Mouse (Mus musculus): Measurements from ENCODE around the gene Dzip1l.

Gene Dzip1l

DNA sequence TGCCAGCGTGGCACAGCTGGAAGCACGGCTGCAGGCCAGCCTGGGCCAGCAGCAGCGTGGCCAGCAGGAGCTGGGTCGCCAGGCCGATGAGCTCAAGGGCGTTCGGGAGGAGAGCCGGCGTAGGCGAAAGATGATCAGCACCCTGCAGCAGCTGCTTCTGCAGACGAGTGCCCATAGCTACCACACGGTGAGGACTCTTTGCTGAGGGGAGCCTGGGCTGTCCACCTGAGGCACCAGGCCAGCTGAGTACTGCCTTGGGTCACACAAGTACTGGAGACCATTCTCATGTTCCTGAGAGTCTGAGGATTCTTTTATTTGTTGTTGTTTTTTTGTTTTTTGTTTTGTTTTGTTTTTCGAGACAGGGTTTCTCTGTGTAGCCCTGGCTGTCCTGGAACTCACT is 8.4 kb downstream of the Dzip1l start:
- in situ Hi-C loops (cut with MboI; ENCODE audit: low pct_unique_long_range_greater_than_20kb in 1 of 2, low sequenced_read_pairs in 2 of 2, unreplicated experiment in 1 of 2): no loop called here

- in situ Hi-C loops (cut with MboI; ENCODE audit: low pct_unique_long_range_greater_than_20kb in 1 of 2, low sequenced_read_pairs in 2 of 2, unreplicated experiment in 1 of 2): no loop called here
Measured at GRCm38 (mm10) chr9:99639957-99640356, 10.7 kb downstream of the Dzip1l start.

- in situ Hi-C loops (cut with MboI; ENCODE audit: low pct_unique_long_range_greater_than_20kb in 1 of 2, low sequenced_read_pairs in 2 of 2, unreplicated experiment in 1 of 2): no loop called here
Measured at GRCm38 (mm10) chr9:99645416-99645815, 16.1 kb downstream of the Dzip1l start.

DNA sequence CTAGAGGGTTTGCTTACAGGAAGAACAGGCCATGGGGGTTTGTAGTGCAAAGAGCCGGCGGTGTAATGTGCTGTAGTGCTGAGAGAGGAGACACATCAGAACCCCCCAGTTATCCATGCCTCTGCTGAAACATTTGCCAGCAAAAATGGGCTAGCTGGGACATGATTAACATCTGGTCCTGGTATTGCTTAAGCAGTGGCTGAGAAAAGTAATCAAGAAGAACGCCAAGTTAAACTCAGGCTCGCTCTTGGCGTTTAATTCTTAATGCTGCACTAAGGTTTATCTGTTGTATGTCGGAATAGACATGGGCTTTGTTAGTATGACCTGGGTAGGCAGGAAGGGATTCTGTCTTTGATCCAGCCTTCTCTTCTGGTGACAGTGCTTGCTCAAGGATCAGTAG is 16.8 kb downstream of the Dzip1l start:
- in situ Hi-C loops (cut with MboI; ENCODE audit: low pct_unique_long_range_greater_than_20kb in 1 of 2, low sequenced_read_pairs in 2 of 2, unreplicated experiment in 1 of 2): no loop called here

DNA sequence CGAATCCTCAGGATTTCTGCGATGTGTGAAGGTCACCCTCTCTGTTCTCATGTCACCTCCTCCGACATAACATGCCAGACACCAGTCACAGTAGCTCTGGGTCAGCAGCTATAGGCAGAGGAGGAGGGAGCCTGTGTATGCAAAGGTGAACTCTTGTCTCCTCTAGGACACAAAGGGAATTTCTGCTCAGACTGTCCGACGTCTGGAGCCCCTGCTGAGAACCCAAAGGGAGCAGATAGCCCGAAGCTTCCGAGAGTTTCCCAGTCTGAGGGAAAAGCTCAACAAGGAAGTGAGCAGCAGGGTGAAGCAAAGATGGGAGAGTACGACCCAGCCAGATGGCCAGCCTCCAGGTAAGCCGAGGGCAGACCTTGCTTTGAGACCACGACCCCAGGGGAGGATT is 31.5 kb downstream of the Dzip1l start:
- in situ Hi-C loops (cut with MboI; ENCODE audit: low pct_unique_long_range_greater_than_20kb in 1 of 2, low sequenced_read_pairs in 2 of 2, unreplicated experiment in 1 of 2): loop anchor here (5.0 to 25.0 kb wide), 2 partner anchors 68 to 198 kb away; partner anchors contain the start of gene Nme9 (in 1 of the 2)

DNA sequence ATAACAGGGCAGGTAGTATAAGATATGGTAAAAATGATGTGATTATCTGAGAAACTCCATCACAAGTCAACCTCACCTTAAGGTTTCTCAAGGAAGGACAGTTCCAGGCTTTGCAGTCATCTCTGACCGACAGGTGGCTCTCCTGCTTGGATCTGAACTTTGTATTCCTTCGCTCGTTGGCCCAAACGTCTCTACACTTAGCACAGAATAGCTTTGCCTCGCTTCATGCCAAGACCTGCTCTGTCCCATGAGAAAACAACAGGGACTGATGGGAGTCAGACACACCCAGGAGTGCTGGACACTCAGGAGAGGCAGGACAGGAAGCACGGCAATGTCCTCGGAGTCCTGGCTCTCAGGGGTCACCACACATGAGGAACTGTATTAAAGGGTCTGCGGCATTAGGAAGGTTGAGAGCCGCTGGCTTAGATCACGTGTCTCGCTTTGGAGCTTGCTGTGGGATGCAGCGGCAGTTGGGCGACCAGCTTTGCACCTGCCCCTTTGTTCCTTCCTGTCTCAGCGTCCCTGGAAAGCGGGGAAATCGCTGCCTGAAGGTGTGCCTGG is 32.4 kb downstream of the Dzip1l start:
- in situ Hi-C loops (cut with MboI; ENCODE audit: low pct_unique_long_range_greater_than_20kb in 1 of 2, low sequenced_read_pairs in 2 of 2, unreplicated experiment in 1 of 2): loop anchor here (5.0 to 25.0 kb wide), 2 partner anchors 69 to 199 kb away; partner anchors contain the start of gene Nme9 (in 1 of the 2)

GRCm38 (mm10) chr9:99662406-99662805 is 33.1 kb downstream of the Dzip1l start:
- in situ Hi-C loops (cut with MboI; ENCODE audit: low pct_unique_long_range_greater_than_20kb in 1 of 2, low sequenced_read_pairs in 2 of 2, unreplicated experiment in 1 of 2): loop anchor here (5.0 to 25.0 kb wide), 2 partner anchors 70 to 200 kb away; partner anchors contain the start of gene Nme9 (in 1 of the 2)

DNA sequence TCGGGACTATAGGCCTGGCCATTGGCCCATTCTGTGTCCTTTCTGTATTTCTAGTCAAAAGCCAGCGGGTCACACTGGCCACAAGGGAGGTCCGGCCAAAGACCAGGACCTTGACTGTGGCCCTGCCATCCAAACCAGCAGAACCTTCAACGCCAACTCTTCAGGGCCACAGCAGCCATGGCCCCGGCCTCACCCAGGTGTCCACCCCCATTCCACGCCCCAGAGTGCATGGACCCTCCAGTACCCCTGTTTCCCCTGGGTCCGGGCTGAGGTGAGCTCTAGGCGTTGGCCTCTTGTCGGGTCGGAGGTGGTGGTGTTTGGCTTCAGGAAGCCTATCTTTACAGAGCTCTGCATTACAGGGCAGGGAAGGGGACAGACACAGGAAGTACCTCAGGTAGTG is 33.6 kb downstream of the Dzip1l start:
- in situ Hi-C loops (cut with MboI; ENCODE audit: low pct_unique_long_range_greater_than_20kb in 1 of 2, low sequenced_read_pairs in 2 of 2, unreplicated experiment in 1 of 2): loop anchor here (5.0 to 25.0 kb wide), 2 partner anchors 71 to 201 kb away; partner anchors contain the start of gene Nme9 (in 1 of the 2)

- in situ Hi-C loops (cut with MboI; ENCODE audit: low pct_unique_long_range_greater_than_20kb in 1 of 2, low sequenced_read_pairs in 2 of 2, unreplicated experiment in 1 of 2): loop anchor here in 1 of 2 experiments (25.0 kb wide), 1 partner anchor 205 kb away; the partner anchor contains the start of gene Nme9
Measured at GRCm38 (mm10) chr9:99667596-99667995, 38.3 kb downstream of the Dzip1l start.

DNA sequence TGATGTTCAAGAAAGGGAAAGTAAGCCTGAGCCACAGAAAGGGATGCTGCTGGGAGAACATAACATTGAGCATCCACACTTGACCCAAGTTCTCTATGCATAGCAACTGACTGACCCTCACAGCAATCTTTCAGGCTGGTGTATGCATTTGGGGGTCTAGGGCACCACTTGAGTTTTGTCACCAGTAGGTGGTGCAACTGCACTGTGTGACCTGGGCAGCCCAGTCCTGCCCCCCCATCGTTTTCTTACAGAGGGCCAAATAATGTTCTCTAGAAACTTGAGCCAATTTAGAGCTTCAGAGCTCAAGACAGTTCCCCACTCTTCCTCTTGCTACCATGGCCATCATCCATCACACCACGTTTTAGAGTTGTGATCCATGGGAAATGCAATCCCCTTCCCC is 42.3 kb downstream of the Dzip1l start:
- in situ Hi-C loops (cut with MboI; ENCODE audit: low pct_unique_long_range_greater_than_20kb in 1 of 2, low sequenced_read_pairs in 2 of 2, unreplicated experiment in 1 of 2): loop anchor here in 1 of 2 experiments (25.0 kb wide), 1 partner anchor 209 kb away; the partner anchor contains the start of gene Nme9

- in situ Hi-C loops (cut with MboI; ENCODE audit: low pct_unique_long_range_greater_than_20kb in 1 of 2, low sequenced_read_pairs in 2 of 2, unreplicated experiment in 1 of 2): no loop called here
Measured at GRCm38 (mm10) chr9:99675714-99676113, 46.4 kb downstream of the Dzip1l start.

- in situ Hi-C loops (cut with MboI; ENCODE audit: low pct_unique_long_range_greater_than_20kb in 1 of 2, low sequenced_read_pairs in 2 of 2, unreplicated experiment in 1 of 2): no loop called here
Measured at GRCm38 (mm10) chr9:99681980-99682570, 52.8 kb downstream of the Dzip1l start.

DNA sequence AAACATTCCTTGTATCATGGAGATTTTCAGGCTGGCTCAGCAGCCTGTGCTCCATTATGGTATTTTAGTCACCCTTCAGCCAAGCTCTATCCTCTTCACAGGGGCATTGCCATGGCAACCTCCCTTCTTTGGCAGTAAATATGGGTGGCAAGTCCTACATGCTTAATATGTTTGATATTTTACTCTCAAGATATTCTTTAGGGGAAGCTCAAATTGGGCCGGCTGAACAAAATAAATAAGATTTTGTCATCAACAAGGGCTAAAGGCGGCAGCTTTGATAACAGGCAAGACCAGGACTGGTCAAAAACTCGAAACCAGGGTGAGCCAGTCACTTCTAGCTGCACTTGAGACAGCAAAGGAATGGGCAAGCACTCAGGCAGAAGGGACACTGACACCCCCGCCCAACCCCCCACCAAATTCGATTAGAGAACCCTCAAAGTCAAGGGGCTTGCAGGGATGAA is 55.8 kb downstream of the Dzip1l start:
- in situ Hi-C loops (cut with MboI; ENCODE audit: low pct_unique_long_range_greater_than_20kb in 1 of 2, low sequenced_read_pairs in 2 of 2, unreplicated experiment in 1 of 2): no loop called here

GRCm38 (mm10) chr9:99685536-99686231 is 56.4 kb downstream of the Dzip1l start:
- in situ Hi-C loops (cut with MboI; ENCODE audit: low pct_unique_long_range_greater_than_20kb in 1 of 2, low sequenced_read_pairs in 2 of 2, unreplicated experiment in 1 of 2): no loop called here

- in situ Hi-C loops (cut with MboI; ENCODE audit: low pct_unique_long_range_greater_than_20kb in 1 of 2, low sequenced_read_pairs in 2 of 2, unreplicated experiment in 1 of 2): no loop called here
Measured at GRCm38 (mm10) chr9:99689796-99690195, 60.5 kb downstream of the Dzip1l start.

GRCm38 (mm10) chr9:99690386-99690785 is 61.1 kb downstream of the Dzip1l start:
- in situ Hi-C loops (cut with MboI; ENCODE audit: low pct_unique_long_range_greater_than_20kb in 1 of 2, low sequenced_read_pairs in 2 of 2, unreplicated experiment in 1 of 2): no loop called here

- in situ Hi-C loops (cut with MboI; ENCODE audit: low pct_unique_long_range_greater_than_20kb in 1 of 2, low sequenced_read_pairs in 2 of 2, unreplicated experiment in 1 of 2): no loop called here
Measured at GRCm38 (mm10) chr9:99694961-99695360, 65.7 kb downstream of the Dzip1l start.

GRCm38 (mm10) chr9:99699752-99700389 is 70.6 kb downstream of the Dzip1l start:
- in situ Hi-C loops (cut with MboI; ENCODE audit: low pct_unique_long_range_greater_than_20kb in 1 of 2, low sequenced_read_pairs in 2 of 2, unreplicated experiment in 1 of 2): no loop called here

DNA sequence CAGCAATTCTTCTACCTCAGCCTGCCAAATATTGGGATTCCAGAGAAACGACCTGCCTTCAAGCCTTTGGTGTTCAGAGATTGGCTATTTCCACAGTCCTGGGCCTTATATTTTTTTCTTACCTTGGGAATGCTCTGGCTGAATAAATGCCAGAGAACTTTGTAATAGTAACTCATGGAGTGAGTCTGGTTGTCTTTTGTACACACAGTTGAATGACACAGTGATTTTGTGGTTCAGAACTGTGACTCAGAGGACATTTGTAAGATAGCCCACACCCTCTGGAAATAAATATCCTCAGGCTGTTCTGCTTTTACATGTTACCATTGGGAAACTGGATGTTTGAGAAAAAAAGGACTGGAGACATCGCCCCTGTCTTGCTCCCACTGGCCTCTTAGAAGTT is 71.9 kb downstream of the Dzip1l start:
- in situ Hi-C loops (cut with MboI; ENCODE audit: low pct_unique_long_range_greater_than_20kb in 1 of 2, low sequenced_read_pairs in 2 of 2, unreplicated experiment in 1 of 2): no loop called here
